Mouse (Mus musculus) limb, embryonic 11.5 days (tissue): ENCODE data around the gene Wdr5b. TPM values are rescaled to one million over a fixed set of nuclear protein-coding genes. Genes with fewer than 3 reads are reported as not detected.

Experiments
- ATAC-seq: fragments of 200-750 bp; cut with Nextera tagmentation; 2 replicates; pipeline ENCODE4 v1.8.0; 2017; ENCODE audit warnings: low read depth; ENCODE audit not compliant: insufficient number of reproducible peaks, low FRiP score, low TSS enrichment
- DNase-seq: peaks from one replicate; pipeline ENCODE4 v3.0.0-alpha.2; 2015; ENCODE audit warnings: low spot score
- H3K27ac ChIP-seq: fragments of 300-500 bp; sonication (generic); replicated peaks from 2 replicates; pipeline ENCODE4 v1.5.1; 2014; ENCODE audit warnings: low read depth, mild to moderate bottlenecking, low read length
- H3K27me3 ChIP-seq: fragments of 300-500 bp; sonication (generic); 2 replicates; pipeline ENCODE4 v1.6.1; 2014; ENCODE audit warnings: mild to moderate bottlenecking, low read length, mixed read lengths; ENCODE audit not compliant: control insufficient read depth, insufficient read depth
- H3K36me3 ChIP-seq: fragments of 300-500 bp; sonication (generic); 2 replicates; pipeline ENCODE4 v1.6.1; 2014; ENCODE audit warnings: mild to moderate bottlenecking, low read length, moderate library complexity, mixed read lengths; ENCODE audit not compliant: control insufficient read depth, insufficient read depth
- H3K4me1 ChIP-seq: fragments of 300-500 bp; sonication (generic); 2 replicates; pipeline ENCODE4 v1.6.1; 2014; ENCODE audit warnings: low read length, mixed read lengths; ENCODE audit not compliant: control insufficient read depth, insufficient read depth
- H3K4me2 ChIP-seq: fragments of 300-500 bp; sonication (generic); 2 replicates; pipeline ENCODE4 v1.6.1; 2014; ENCODE audit warnings: low read depth, mild to moderate bottlenecking, moderate library complexity; ENCODE audit not compliant: severe bottlenecking
- H3K4me3 ChIP-seq: fragments of 300-500 bp; sonication (generic); 2 replicates; pipeline ENCODE4 v1.5.1; 2014; ENCODE audit warnings: low read depth, low read length
- H3K9ac ChIP-seq: fragments of 300-500 bp; sonication (generic); 2 replicates; pipeline ENCODE4 v1.6.1; 2014; ENCODE audit warnings: mild to moderate bottlenecking, low read length
- H3K9me3 ChIP-seq: fragments of 300-500 bp; sonication (generic); 2 replicates; pipeline ENCODE4 v1.6.1; 2016; ENCODE audit warnings: low read length; ENCODE audit not compliant: control insufficient read depth
- WGBS: fragments of 180-500 bp; shearing (Covaris S2); extraction: QIAGEN DNeasy Blood & Tissue Kit; methylation state at CpG from one replicate; pipeline ENCODE4 v1.1.7; 2014; 5-methylcytosine and 5-hydroxymethylcytosine counted together
- polyA plus RNA-seq: library from polyadenylated mRNA; unstranded; fragments of >200 nt; fragmentation: Nextera tagmentation; extraction: Ambion mirVana; gene quantifications from 2 replicates; pipeline ENCODE4 v1.2.1, GENCODE M21; 2014

Gene Wdr5b
- polyA plus RNA-seq, 1 experiment from 2014 or later, result 9.2 TPM

DNA sequence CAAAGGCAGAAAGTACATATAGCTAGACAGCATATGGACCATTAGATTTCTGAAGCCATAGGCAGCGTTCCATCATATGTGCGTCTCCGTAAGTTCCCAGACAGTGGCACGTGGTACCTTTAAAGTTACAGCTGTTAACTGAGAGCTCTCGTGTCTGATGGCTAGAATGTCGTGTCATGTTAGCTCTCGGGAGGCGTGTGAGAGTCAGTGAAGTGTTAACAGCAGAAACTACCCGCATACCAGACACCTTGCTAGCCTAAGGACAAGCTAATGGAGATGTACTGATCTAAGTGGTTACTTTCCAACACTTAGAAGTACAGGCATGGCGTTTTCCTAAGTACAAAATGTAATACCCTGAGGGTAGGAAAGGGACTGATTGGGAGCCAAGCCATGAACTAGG is 2.1 kb downstream of the Wdr5b start:
- no peaks in the 10 kb centered on the region for H3K27me3 ChIP-seq
- peaks cover 11% of the 10 kb centered on the region; the same call in 1 of the 2 replicates for H3K36me3 ChIP-seq
- peaks cover 6% of the 10 kb centered on the region; the same call in 1 of the 2 replicates for H3K4me1 ChIP-seq
- ATAC-seq (no peak), DNase-seq (no peak)
- H3K9ac ChIP-seq, result no peak overlapping the region
- H3K27ac ChIP-seq, result no peak overlapping the region
- H3K9me3 ChIP-seq, result no peaks in the 10 kb centered on the region
- 88% methylated on average over 10 of the region's 10 CpGs for WGBS
- H3K4me3 ChIP-seq, result no peak overlapping the region
- no peak overlapping the region for H3K4me2 ChIP-seq

- peaks cover 6% of the 10 kb centered on the region; the same call in 1 of the 2 replicates for H3K4me1 ChIP-seq
- no peak overlapping the region for H3K4me3 ChIP-seq
- H3K9me3 ChIP-seq, result no peaks in the 10 kb centered on the region
- WGBS, result 86% methylated on average over 4 of the region's 4 CpGs
- no peak overlapping the region for H3K4me2 ChIP-seq
- no peak overlapping the region for H3K9ac ChIP-seq
- no peak for DNase-seq
- no peak for ATAC-seq
- peaks cover 18% of the 10 kb centered on the region for H3K36me3 ChIP-seq
- H3K27ac ChIP-seq, result no peak overlapping the region
- H3K27me3 ChIP-seq, result no peaks in the 10 kb centered on the region
Measured at GRCm38 (mm10) chr16:36043964-36044363, 3.0 kb downstream of the Wdr5b start.

- ATAC-seq (no peak), DNase-seq (no peak)
- no peaks in the 10 kb centered on the region for H3K4me1 ChIP-seq
- no peak overlapping the region for H3K4me3 ChIP-seq
- no peak overlapping the region for H3K4me2 ChIP-seq
- no peak overlapping the region for H3K27ac ChIP-seq
- no peaks in the 10 kb centered on the region for H3K27me3 ChIP-seq
- H3K36me3 ChIP-seq, result peaks cover 34% of the 10 kb centered on the region
- no peak overlapping the region for H3K9ac ChIP-seq
- WGBS, result 88% methylated on average over 4 of the region's 4 CpGs
- no peaks in the 10 kb centered on the region for H3K9me3 ChIP-seq
Measured at GRCm38 (mm10) chr16:36047538-36047937, 6.5 kb downstream of the Wdr5b start.

DNA sequence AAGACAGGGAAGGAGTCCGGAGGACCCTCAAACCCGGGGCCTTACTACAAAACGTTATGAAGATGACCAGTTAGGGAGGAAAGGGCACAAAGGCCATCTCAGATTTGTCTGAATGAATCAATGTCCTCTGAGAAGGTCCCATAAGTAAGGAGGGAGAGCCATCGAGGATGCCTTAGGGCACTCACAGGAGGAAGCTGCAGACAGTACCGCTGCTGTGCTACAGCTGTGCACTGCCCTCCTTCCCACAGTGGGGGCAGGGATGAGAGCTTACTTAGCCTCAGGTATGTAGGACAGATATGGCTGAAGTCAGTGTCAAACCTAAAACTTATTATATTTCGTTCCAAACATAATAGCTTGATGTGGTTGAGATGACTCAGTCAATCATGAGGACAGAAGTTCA is 10.5 kb downstream of the Wdr5b start:
- ATAC-seq (no peak), DNase-seq (no peak)
- H3K4me2 ChIP-seq, result no peak overlapping the region
- H3K27me3 ChIP-seq, result no peaks in the 10 kb centered on the region
- no peaks in the 10 kb centered on the region for H3K4me1 ChIP-seq
- H3K36me3 ChIP-seq, result peaks cover 30% of the 10 kb centered on the region
- 94% methylated on average over 6 of the region's 6 CpGs for WGBS
- H3K4me3 ChIP-seq, result no peak overlapping the region
- no peak overlapping the region for H3K9ac ChIP-seq
- no peaks in the 10 kb centered on the region for H3K9me3 ChIP-seq
- H3K27ac ChIP-seq, result no peak overlapping the region

DNA sequence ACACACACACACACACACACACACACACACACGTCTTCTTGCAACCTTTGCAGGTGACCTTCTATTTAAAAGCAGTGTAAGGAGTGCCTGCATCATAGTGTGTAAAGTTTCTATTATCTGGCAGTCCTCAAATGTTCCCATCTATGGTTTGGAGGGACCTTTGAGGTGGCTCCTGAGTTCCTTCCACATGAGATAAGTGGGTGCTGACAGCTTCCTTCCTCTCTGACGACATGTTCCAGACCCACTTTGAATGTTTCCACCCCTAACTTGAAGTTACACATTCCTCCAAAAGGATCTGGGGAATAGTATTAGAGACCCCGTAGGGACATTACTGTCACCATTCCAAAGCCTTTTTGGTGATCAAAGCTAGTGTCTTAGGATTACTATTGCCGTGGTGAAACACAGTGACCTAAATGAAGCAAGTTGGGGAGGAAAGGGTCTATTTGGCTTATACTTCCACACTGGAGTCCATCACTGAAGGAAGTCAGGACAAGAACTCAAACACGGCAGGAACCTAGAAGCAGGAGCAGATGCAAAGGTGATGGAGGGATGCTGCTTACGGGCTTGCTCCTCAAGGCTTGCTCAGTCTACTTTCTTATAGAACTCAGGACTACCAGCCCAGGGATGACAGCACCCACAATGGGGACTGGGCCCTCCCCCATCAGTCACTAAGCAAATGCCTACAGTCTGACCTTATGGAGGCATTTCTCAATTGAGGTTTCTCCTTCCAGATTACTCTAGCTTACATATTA is 12.7 kb downstream of the Wdr5b start:
- H3K4me2 ChIP-seq, result no peak overlapping the region
- H3K4me3 ChIP-seq, result no peak overlapping the region
- no peaks in the 10 kb centered on the region for H3K27me3 ChIP-seq
- no peaks in the 10 kb centered on the region for H3K4me1 ChIP-seq
- H3K9ac ChIP-seq, result no peak overlapping the region
- no peaks in the 10 kb centered on the region for H3K9me3 ChIP-seq
- no peak for ATAC-seq
- 80% methylated on average over 6 of the region's 6 CpGs for WGBS
- no peak for DNase-seq
- no peak overlapping the region for H3K27ac ChIP-seq
- H3K36me3 ChIP-seq, result peaks cover 21% of the 10 kb centered on the region

- H3K4me1 ChIP-seq, result no peaks in the 10 kb centered on the region
- WGBS, result 94% methylated on average over 8 of the region's 8 CpGs
- no peak overlapping the region for H3K9ac ChIP-seq
- H3K27me3 ChIP-seq, result no peaks in the 10 kb centered on the region
- no peaks in the 10 kb centered on the region for H3K9me3 ChIP-seq
- H3K36me3 ChIP-seq, result peaks cover 9% of the 10 kb centered on the region
- no peak overlapping the region for H3K4me3 ChIP-seq
- ATAC-seq, result no peak
- DNase-seq, result no peak
- no peak overlapping the region for H3K4me2 ChIP-seq
- no peak overlapping the region for H3K27ac ChIP-seq
Measured at GRCm38 (mm10) chr16:36054920-36055319, 13.9 kb downstream of the Wdr5b start.

- Histone ChIP-seq H3K36me3 (peaks cover 7% of the 10 kb centered on the region; the same call in 1 of the 2 replicates), H3K27me3 (no peaks in the 10 kb centered on the region)
- WGBS, result 88% methylated on average over 11 of the region's 11 CpGs
Measured at GRCm38 (mm10) chr16:36056416-36056815, 15.4 kb downstream of the Wdr5b start.

DNA sequence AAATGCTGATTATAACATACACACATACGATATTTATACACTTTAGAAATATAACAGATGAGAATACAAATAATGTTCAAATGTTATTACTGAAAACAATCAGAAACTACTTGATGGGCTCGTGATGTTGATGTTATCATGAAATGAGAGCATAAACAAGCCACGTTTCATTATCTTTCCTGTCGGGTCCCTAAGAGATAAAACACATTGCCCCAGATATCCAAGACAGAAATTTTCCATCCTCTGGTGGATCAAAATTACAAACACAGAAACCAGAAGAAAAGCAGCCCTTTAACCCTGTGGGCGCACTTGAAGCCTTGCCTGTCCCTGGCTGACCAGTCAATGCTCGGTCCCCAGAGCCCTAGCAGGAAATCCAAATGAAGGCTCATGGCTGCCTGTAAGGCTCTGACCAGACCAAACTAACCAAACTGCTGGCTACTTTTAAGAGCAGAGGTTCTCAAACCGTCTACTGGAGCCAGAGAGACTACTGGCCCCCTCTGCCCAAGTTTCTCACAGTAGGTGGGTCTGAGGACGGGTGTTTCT is 17.0 kb downstream of the Wdr5b start:
- Histone ChIP-seq H3K9ac (no peak overlapping the region), H3K4me2 (no peak overlapping the region), H3K4me1 (no peaks in the 10 kb centered on the region), H3K27ac (no peak overlapping the region), H3K9me3 (no peaks in the 10 kb centered on the region), H3K4me3 (no peak overlapping the region), H3K36me3 (peaks cover 2% of the 10 kb centered on the region; the same call in 1 of the 2 replicates), H3K27me3 (no peaks in the 10 kb centered on the region)
- WGBS, result 87% methylated on average over 8 of the region's 8 CpGs
- ATAC-seq (no peak), DNase-seq (no peak)

More at GRCm38 (mm10) chr16:36056416-36056815, 15.4 kb downstream of the Wdr5b start:
- no peak for ATAC-seq
- no peak overlapping the region for H3K27ac ChIP-seq
- H3K4me1 ChIP-seq, result no peaks in the 10 kb centered on the region
- no peak overlapping the region for H3K4me2 ChIP-seq
- H3K4me3 ChIP-seq, result no peak overlapping the region
- DNase-seq, result no peak
- H3K9me3 ChIP-seq, result no peaks in the 10 kb centered on the region
- H3K9ac ChIP-seq, result no peak overlapping the region
